Mouse (Mus musculus) left cerebral cortex, postnatal 4 days (tissue): ENCODE results near the gene Cox7a1. TPM values are rescaled to one million over a fixed set of nuclear protein-coding genes. Genes with fewer than 3 reads are reported as not detected.
"Not testable (repeated sequence)": the region's sequence is repeated elsewhere in the genome, so short reads cannot be mapped to it uniquely, and the experiment has no call there.

Source experiments
- DNase-seq: peaks from one replicate; pipeline ENCODE4 v3.0.0-alpha.2; 2022
- intact Hi-C: fragments of 180-260 bp; cut with DNase I; formaldehyde crosslinking; loops from one replicate; pipeline ENCODE4 v1.15.1; 2025
- total RNA-seq, 2 experiments: library from RNA; stranded (reverse); gene quantifications; 2 replicates each; pipeline ENCODE4 v1.2.3; 2021

The Cox7a1 gene
- total RNA-seq, 2 experiments from 2014 or later = 1.5 to 2.0 TPM

GRCm38 (mm10) chr7:30192088-30192487 is 8.1 kb downstream of the Cox7a1 start:
- no peak for DNase-seq
- intact Hi-C loops = no loop called here

DNA sequence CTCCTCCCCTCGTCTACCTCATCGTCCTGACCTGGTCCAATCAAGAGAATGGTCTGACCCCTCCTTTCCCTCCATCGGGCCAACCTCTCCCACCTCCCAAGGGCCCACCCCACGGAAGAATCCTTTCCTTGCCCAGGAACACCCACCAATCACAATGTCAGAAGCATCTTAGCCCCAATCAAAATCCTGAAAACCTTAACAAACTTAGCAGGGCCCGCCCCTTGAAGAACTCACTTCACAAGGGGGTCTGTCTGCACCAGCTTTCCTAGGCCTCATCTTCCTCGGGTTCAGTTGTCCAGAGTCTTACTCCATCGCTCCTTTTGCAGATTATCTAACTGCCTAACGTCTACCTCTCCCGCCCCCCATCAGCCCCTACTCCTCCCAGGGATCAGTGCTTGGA is 9.1 kb downstream of the Cox7a1 start:
- intact Hi-C loops = no loop called here

GRCm38 (mm10) chr7:30193581-30194100 is 9.7 kb downstream of the Cox7a1 start:
- peak; percentile 73 for DNase-seq
- intact Hi-C loops = no loop called here

More for the DNA sequence above, 9.1 kb downstream of the Cox7a1 start:
- DNase-seq = no peak

- intact Hi-C loops = no loop called here
- DNase-seq = peak; percentile 56
Measured at GRCm38 (mm10) chr7:30194101-30194831, 10.3 kb downstream of the Cox7a1 start.

GRCm38 (mm10) chr7:30194884-30195283 is 10.9 kb downstream of the Cox7a1 start:
- peak; percentile 97 for DNase-seq
- intact Hi-C loops = no loop called here

GRCm38 (mm10) chr7:30195461-30195860 is 11.5 kb downstream of the Cox7a1 start:
- intact Hi-C loops = no loop called here
- DNase-seq = no peak

- intact Hi-C loops = no loop called here
- DNase-seq = no peak
Measured at GRCm38 (mm10) chr7:30196171-30196570, 12.2 kb downstream of the Cox7a1 start.

GRCm38 (mm10) chr7:30197592-30198129 is 13.7 kb downstream of the Cox7a1 start:
- intact Hi-C loops = no loop called here
- DNase-seq = no peak

DNA sequence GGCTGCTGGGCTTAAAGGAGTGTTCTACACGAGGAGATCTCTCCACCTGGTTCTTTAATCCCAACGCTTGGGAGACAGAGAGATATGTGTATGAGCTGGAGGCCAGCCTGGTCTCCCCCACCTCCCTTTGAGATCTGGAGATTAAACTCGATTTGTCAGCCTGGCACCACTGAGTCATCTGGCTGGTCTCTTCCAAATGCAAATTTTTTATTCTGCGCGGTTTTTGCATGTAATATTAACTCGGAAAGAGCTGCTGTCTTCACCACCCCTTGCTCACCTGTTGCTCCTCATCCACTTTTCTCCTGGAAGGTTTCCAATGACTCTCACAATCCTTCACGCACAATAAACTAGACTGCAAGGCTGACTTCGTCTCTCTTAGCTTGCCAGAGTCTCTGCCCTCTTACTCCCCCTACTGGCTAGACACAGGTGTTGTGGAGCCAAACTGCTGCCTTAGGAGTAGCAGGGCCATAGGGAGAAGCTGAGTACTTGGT is 14.6 kb downstream of the Cox7a1 start, which contains the start of gene Capns1:
Gene Capns1, minus strand, starts transcription at position 331 of the 491 bp plus-strand sequence.
- peak; percentile 52 for DNase-seq
- intact Hi-C loops = no loop called here

DNA sequence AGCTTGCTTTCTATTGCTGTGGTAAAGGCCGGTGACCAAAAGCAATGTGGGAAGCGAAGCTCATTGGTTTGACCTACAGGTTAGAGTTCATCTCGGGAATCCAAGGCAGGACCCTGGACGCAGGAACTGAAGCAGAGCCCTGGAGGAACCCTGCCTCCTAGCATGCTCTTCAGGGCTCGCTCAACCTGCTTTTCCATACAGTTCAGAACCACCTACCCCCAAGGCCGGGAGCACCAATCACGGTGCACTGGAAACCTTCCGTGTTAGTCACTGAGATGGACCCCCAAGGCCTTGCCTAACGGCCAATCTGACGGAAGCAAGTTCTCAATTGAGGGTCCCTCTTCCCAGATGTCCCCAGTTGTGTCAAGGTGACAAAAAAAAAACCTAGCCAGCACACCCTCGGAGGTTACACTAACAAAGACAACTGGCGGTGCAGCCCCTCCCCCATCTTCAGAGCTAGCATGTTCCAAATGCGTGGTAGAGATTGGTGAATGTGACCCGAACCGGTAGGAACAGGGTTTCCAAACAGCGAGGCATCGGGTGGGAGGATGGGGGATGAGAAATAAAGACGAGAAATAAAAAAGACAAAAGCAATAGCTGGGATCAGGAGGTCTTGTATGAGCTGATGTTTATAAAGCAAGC is 15.7 kb downstream of the Cox7a1 start:
- intact Hi-C loops = no loop called here
- DNase-seq = no peak

GRCm38 (mm10) chr7:30200200-30200599 is 16.3 kb downstream of the Cox7a1 start:
- DNase-seq = no peak
- intact Hi-C loops = no loop called here

DNA sequence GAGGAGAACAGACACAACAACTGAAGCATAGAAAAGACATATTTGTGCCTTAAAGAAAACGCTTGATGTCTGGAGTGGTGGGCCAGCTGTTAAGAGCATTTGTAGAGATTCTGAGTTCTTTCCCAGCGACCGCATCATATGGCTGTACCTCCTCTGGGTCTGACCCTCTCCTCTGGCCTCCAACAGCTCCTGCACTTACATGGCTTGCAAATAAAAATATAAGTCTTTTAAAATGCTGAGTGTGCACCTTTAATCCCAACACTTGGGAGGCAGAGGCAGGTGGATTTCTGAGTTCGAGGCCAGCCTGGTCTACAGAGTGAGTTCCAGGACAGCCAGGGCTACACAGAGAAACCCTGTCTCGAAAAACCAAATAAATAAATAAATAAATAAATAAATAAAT is 16.7 kb downstream of the Cox7a1 start:
- intact Hi-C loops, DNase-seq: not testable (repeated sequence)

DNA sequence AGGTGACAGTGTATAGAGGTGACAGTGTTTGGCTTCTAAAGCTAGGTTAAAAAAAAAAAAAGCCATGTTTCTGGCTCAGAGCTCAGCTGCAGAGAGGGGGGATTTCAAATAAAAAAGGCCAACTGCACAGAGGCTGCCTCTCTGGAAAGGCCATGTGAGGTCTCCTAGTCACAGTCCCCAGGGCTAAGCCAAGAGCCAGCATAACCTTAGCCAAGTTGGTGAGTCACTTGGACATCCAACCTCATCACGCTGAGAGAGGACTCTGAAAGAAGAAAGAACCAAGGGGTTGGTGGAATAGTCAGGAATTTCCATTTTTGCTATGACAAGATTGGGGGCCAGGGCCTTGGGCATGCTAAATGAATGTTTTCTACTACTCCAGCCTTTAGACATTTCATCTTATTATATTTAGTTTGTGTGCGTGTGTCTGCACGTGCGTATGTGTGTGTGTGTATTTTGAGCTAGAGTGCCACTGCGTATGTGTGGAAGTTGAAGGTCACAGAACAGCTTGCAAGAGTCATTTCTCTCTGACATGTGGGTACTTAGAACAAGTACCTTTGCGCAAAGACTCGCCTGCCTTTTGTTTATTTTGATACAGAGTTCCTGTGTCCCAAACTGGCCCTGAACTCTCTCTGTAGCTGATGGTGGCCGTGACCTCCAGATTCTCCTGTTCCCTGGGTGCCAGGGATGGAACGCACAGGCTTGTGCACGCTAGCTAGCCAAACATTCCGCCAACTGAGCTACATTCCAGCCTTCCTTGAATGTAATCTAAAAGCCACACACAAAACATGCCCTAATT is 19.1 kb downstream of the Cox7a1 start:
- intact Hi-C loops = no loop called here
- no peak for DNase-seq

- no peak for DNase-seq
- intact Hi-C loops = no loop called here
Measured at GRCm38 (mm10) chr7:30204380-30204779, 20.4 kb downstream of the Cox7a1 start.

- intact Hi-C loops = no loop called here
- peak; percentile 69 for DNase-seq
Measured at GRCm38 (mm10) chr7:30205383-30205782, 21.4 kb downstream of the Cox7a1 start.

DNA sequence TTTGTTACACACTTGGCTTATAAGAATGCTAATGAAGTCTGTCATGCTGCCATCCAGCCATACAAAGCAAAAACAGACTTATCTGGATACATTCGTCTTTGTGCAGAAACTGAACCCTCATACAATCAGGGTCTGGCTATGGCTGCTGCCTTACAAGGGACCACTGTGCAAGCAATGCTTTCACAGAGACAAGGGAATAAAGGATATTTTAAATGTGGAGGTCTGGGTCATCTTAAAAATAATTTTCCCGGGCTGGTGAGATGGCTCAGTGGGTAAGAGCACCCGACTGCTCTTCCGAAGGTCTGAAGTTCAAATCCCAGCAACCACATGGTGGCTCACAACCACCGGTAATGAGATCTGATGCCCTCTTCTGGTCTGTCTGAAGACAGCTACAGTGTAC is 22.4 kb downstream of the Cox7a1 start:
- intact Hi-C loops = not testable (repeated sequence)

GRCm38 (mm10) chr7:30211025-30211424 is 27.1 kb downstream of the Cox7a1 start:
- intact Hi-C loops = no loop called here
- no peak for DNase-seq

More for the DNA sequence above, 22.4 kb downstream of the Cox7a1 start:
- DNase-seq = not testable (repeated sequence)

GRCm38 (mm10) chr7:30213881-30214280 is 29.9 kb downstream of the Cox7a1 start:
- intact Hi-C loops = no loop called here

DNA sequence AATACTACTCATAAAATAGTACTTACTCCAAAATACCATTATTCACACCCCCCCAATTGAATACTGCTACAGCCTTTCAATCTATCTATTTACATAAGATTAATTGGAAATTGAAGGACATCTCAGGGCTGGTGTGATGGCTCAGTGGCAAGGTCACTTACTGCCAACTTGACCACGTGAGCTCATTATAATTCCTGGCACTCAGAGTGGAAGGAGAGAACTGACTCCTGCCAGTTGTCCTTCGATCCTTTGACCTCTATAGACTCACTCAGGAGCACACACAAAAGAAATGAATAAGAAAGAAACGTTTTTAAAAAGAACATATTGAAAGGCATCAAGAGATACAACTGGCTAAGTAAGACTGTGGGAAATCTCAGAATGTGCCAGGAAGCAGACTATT is 31.9 kb downstream of the Cox7a1 start:
- intact Hi-C loops = loop anchor here (5.0 kb wide), 1 partner anchor 34 kb away; the partner anchor contains the start of gene Cox7a1
- no peak for DNase-seq

More at GRCm38 (mm10) chr7:30213881-30214280, 29.9 kb downstream of the Cox7a1 start:
- no peak for DNase-seq

- peak; percentile 85 for DNase-seq
- intact Hi-C loops = loop anchor here (5.0 kb wide), 1 partner anchor 34 kb away; the partner anchor contains the start of gene Cox7a1
Measured at GRCm38 (mm10) chr7:30216723-30217151, 32.8 kb downstream of the Cox7a1 start.
